Mouse (Mus musculus): ENCODE data around the gene Pip4k2a.

DNA sequence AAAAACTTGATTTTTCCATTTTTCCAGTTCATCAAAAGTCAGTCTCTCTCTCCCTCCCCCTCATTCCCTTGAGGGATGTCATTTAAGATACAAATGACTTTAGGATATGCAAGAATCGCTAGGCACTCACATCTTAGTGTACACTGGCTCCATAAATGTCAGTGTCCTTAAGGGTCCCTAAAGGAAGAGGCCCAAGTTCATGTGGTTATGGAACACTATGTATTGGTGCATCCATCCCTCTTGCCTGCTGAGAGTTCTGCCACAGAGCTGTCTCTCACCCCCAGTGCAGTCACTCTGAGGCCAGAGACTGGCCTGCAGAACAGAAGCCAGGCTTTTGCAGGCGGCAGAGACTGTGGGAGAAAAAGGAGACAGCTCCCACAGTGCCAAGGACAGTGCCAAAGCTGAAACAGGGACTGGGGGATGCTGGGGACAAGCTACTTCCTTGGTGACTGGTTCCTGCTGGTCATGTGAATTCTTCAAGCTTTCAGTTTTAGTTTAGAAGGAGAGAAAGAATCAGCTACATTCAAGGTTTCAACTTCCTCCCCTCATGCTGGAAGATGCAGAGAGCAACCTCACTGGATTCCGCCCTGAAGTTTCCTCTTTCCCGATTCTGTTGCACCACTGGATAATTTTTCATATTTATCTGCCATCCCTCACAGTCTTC is 40.1 kb upstream of the Pip4k2a start:
- TF ChIP-seq EP300 (IDR thresholded peaks at IDR 0.05; ENCODE audit: low read depth) (no peak), CTCF (IDR thresholded peaks at IDR 0.05; ENCODE audit: low read depth) (no peak)

Data from liver, embryonic 14.5 days (tissue).